Mouse (Mus musculus): ENCODE measurements around the gene Mospd2. TPM values are rescaled to one million over a fixed set of nuclear protein-coding genes. Genes with fewer than 3 reads are reported as not detected.

Mospd2 gene
- polyA plus RNA-seq, 1 experiment from 2014 or later, result 24.1 TPM

- no peak overlapping the region for H3K9ac ChIP-seq (replicated peaks; ENCODE audit: low read depth, low read length)
- no peak overlapping the region for H3K27ac ChIP-seq (ENCODE audit: low read depth, low read length)
- ATAC-seq (ENCODE audit: low read depth), result no peak
- no peaks in the 10 kb centered on the region for H3K9me3 ChIP-seq (ENCODE audit: control insufficient read depth, low read length)
- H3K36me3 ChIP-seq (ENCODE audit: control insufficient read depth, insufficient read depth, low read length), result no peaks in the 10 kb centered on the region
- no peaks in the 10 kb centered on the region for H3K4me1 ChIP-seq (ENCODE audit: control insufficient read depth, insufficient read depth, low read length)
- WGBS, result 97% methylated on average over 5 of the region's 5 CpGs
- H3K27me3 ChIP-seq (ENCODE audit: control insufficient read depth, insufficient read depth, low read length), result no peaks in the 10 kb centered on the region
- H3K4me2 ChIP-seq (ENCODE audit: low read depth, low read length), result no peak overlapping the region
- no peak overlapping the region for H3K4me3 ChIP-seq (ENCODE audit: low read depth, low read length)
These were observed 38.6 kb downstream of the Mospd2 start for GRCm38 (mm10) chrX:164941540-164941939.

GRCm38 (mm10) chrX:164912993-164913392 lies 67.2 kb downstream of the Mospd2 start:
- Histone ChIP-seq H3K9me3 (ENCODE audit: control insufficient read depth, low read length) (no peaks in the 10 kb centered on the region), H3K36me3 (ENCODE audit: control insufficient read depth, insufficient read depth, low read length) (no peaks in the 10 kb centered on the region), H3K9ac (replicated peaks; ENCODE audit: low read depth, low read length) (no peak overlapping the region), H3K4me1 (ENCODE audit: control insufficient read depth, insufficient read depth, low read length) (no peaks in the 10 kb centered on the region), H3K27ac (ENCODE audit: low read depth, low read length) (no peak overlapping the region), H3K4me2 (ENCODE audit: low read depth, low read length) (no peak overlapping the region), H3K4me3 (ENCODE audit: low read depth, low read length) (no peak overlapping the region), H3K27me3 (ENCODE audit: control insufficient read depth, insufficient read depth, low read length) (no peaks in the 10 kb centered on the region)
- WGBS, result 68% methylated on average over 3 of the region's 3 CpGs
- no peak for ATAC-seq (ENCODE audit: low read depth)

DNA sequence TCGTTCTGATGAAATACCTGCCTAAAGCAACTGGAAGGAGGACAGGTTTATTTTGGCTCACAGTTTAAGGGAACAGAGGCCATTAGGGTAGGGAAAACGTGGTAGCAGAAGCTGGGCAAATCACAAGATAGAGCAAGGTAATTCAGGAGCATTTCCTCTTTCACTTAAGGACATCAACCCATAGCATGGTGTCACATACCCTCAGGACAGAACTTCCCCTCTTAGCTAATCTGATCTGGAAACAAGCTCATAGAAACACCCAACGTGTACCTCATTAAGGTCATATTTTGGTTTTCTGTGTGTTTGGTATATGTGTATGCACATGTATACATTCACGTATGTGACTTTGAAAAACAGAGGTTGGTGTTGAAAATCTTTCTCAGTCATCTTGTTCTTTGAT lies 68.0 kb downstream of the Mospd2 start:
- Histone ChIP-seq H3K9ac (replicated peaks; ENCODE audit: low read depth, low read length) (no peak overlapping the region), H3K4me3 (ENCODE audit: low read depth, low read length) (no peak overlapping the region), H3K9me3 (ENCODE audit: control insufficient read depth, low read length) (no peaks in the 10 kb centered on the region), H3K4me2 (ENCODE audit: low read depth, low read length) (no peak overlapping the region), H3K27me3 (ENCODE audit: control insufficient read depth, insufficient read depth, low read length) (no peaks in the 10 kb centered on the region), H3K4me1 (ENCODE audit: control insufficient read depth, insufficient read depth, low read length) (no peaks in the 10 kb centered on the region), H3K36me3 (ENCODE audit: control insufficient read depth, insufficient read depth, low read length) (no peaks in the 10 kb centered on the region), H3K27ac (ENCODE audit: low read depth, low read length) (no peak overlapping the region)
- 83% methylated on average over 4 of the region's 4 CpGs for WGBS
- ATAC-seq (ENCODE audit: low read depth), result no peak

DNA sequence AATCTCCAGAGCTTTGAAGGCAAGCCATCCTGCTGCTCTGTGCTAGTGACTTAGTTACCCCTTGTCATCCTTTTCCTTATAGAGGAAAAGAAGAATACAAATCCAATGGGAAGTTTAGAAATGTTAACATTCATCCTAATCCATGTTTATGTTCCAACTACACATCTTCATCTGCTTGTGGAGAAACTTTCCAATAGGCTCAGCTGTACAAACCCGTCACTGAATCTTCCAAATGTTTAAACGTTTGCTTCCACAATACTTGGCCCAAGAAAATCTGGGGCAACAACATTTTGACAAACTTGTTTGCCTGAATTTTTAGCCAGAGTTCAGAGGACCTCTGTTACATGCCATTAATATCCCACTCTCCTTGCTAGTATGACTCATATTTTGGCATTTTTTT lies 78.3 kb downstream of the Mospd2 start:
- Histone ChIP-seq H3K4me3 (ENCODE audit: low read depth, low read length) (no peak overlapping the region), H3K4me1 (ENCODE audit: control insufficient read depth, insufficient read depth, low read length) (no peaks in the 10 kb centered on the region), H3K27me3 (ENCODE audit: control insufficient read depth, insufficient read depth, low read length) (no peaks in the 10 kb centered on the region), H3K27ac (ENCODE audit: low read depth, low read length) (no peak overlapping the region), H3K9me3 (ENCODE audit: control insufficient read depth, low read length) (no peaks in the 10 kb centered on the region), H3K36me3 (ENCODE audit: control insufficient read depth, insufficient read depth, low read length) (no peaks in the 10 kb centered on the region), H3K4me2 (ENCODE audit: low read depth, low read length) (no peak overlapping the region), H3K9ac (replicated peaks; ENCODE audit: low read depth, low read length) (no peak overlapping the region)
- 87% methylated on average over 2 of the region's 2 CpGs for WGBS
- no peak for ATAC-seq (ENCODE audit: low read depth)

- Histone ChIP-seq H3K9me3 (ENCODE audit: control insufficient read depth, low read length) (no peaks in the 10 kb centered on the region), H3K4me3 (ENCODE audit: low read depth, low read length) (no peak overlapping the region), H3K36me3 (ENCODE audit: control insufficient read depth, insufficient read depth, low read length) (no peaks in the 10 kb centered on the region), H3K27ac (ENCODE audit: low read depth, low read length) (no peak overlapping the region), H3K27me3 (ENCODE audit: control insufficient read depth, insufficient read depth, low read length) (no peaks in the 10 kb centered on the region), H3K4me1 (ENCODE audit: control insufficient read depth, insufficient read depth, low read length) (no peaks in the 10 kb centered on the region), H3K4me2 (ENCODE audit: low read depth, low read length) (no peak overlapping the region), H3K9ac (replicated peaks; ENCODE audit: low read depth, low read length) (no peak overlapping the region)
- no peak for ATAC-seq (ENCODE audit: low read depth)
- WGBS, result 75% methylated on average over 2 of the region's 2 CpGs
These were observed 80.4 kb downstream of the Mospd2 start for GRCm38 (mm10) chrX:164899805-164900204.

DNA sequence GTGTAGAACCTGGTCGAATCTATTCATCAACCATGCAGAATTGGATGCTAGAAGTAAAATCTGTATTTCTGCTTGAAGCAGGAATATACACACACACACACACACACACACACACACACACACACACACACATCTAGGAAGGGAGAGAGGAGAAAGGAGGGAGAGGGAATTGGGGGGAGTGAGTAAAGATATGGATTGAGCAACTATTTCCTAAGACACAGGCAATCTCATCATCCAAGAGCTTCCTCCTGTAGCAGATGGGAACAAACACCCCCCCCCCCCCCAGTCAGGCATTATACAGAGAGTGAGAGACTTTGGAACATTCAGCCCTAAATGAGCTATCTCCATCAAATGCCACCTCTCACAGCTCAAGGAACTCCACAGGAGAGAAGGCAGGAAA lies 93.9 kb downstream of the Mospd2 start:
- Histone ChIP-seq H3K27me3 (ENCODE audit: control insufficient read depth, insufficient read depth, low read length) (no peaks in the 10 kb centered on the region), H3K4me1 (ENCODE audit: control insufficient read depth, insufficient read depth, low read length) (no peaks in the 10 kb centered on the region), H3K9me3 (ENCODE audit: control insufficient read depth, low read length) (no peaks in the 10 kb centered on the region), H3K27ac (ENCODE audit: low read depth, low read length) (no peak overlapping the region), H3K9ac (replicated peaks; ENCODE audit: low read depth, low read length) (no peak overlapping the region), H3K36me3 (ENCODE audit: control insufficient read depth, insufficient read depth, low read length) (no peaks in the 10 kb centered on the region), H3K4me2 (ENCODE audit: low read depth, low read length) (no peak overlapping the region), H3K4me3 (ENCODE audit: low read depth, low read length) (no peak overlapping the region)
- 91% methylated on average over 1 of the region's 1 CpGs for WGBS
- ATAC-seq (ENCODE audit: low read depth), result no peak

Other genes with a start within 250 kb of the Mospd2 start
- 2.9 and 3.6 TPM in 2 replicates for gene Fancb, start 217 bp upstream of the Mospd2 start, polyA plus RNA-seq (2014; fragmentation: Nextera tagmentation; extraction: Ambion mirVana)
- not detected in 2 replicates for gene Gm17604, start 24.5 kb upstream of the Mospd2 start, polyA plus RNA-seq (2014; fragmentation: Nextera tagmentation; extraction: Ambion mirVana)